Mouse (Mus musculus): ENCODE measurements around the gene Mtx2. TPM values are rescaled to one million over a fixed set of nuclear protein-coding genes. Genes with fewer than 3 reads are reported as not detected.

The Mtx2 gene
- 68.4 and 75.0 TPM in 2 replicates for total RNA-seq (2015)
- total RNA-seq (2017): 22.2 and 29.0 TPM in 2 replicates

GRCm38 (mm10) chr2:74825730-74826430, at the start of gene Mtx2:
Gene Mtx2, plus strand, starts transcription at chr2:74825803.
- ATAC-seq (replicated peaks; ENCODE audit: poor library complexity): peak; percentile 93

GRCm38 (mm10) chr2:74777536-74778275, 47.9 kb upstream of the Mtx2 start:
- ATAC-seq (replicated peaks; ENCODE audit: poor library complexity): no peak

DNA sequence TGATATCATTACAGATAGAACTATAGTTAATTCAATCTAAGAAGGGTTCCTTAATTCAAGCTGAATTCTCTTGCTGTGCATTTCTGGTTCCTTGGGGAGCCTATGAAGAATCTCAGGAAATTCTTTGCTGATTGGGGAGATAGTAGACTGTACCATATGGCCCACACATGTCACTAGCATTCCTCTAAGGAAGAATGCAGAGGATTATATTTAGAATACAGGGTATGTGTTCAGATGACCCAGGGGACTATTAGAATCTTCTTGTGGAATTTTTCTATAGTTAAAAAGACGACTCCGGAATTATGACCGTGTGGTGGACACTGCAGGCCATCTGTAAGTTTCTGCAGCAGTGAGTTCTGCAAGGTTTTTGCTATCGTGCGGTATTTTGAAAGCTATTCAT, 44.2 kb upstream of the Mtx2 start:
- ATAC-seq (replicated peaks; ENCODE audit: poor library complexity): no peak

GRCm38 (mm10) chr2:74795531-74795930, 30.1 kb upstream of the Mtx2 start:
- ATAC-seq (replicated peaks; ENCODE audit: poor library complexity): no peak

GRCm38 (mm10) chr2:74808431-74808830, 17.2 kb upstream of the Mtx2 start:
- ATAC-seq (replicated peaks; ENCODE audit: poor library complexity): no peak

GRCm38 (mm10) chr2:74822654-74823053, 2.9 kb upstream of the Mtx2 start:
- no peak for ATAC-seq (replicated peaks; ENCODE audit: poor library complexity)

- ATAC-seq (replicated peaks; ENCODE audit: poor library complexity): peak; percentile 30; the same call in 1 of the 2 replicates
Measured at GRCm38 (mm10) chr2:74825371-74825729, 253 bp upstream of the Mtx2 start.

DNA sequence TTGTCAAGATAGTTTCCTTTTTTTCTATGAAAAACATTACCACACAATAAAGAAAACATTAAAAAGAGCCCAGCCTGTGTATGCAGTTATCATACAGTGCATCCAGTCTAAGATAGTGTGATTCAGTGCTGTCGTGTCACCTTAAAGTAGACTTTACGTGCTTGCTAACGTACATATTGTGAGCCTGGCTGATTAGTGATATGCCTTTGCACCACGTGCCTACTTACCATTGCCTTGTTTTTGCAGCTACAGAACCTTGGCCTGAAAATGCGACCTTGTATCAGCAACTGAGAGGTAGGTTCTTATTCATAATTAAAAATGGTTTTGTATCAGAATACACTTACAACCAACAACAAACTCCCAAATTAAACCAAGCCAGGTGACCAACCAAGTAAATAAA, 21.4 kb downstream of the Mtx2 start:
- ATAC-seq (replicated peaks; ENCODE audit: poor library complexity): peak; percentile 64

GRCm38 (mm10) chr2:74847516-74847915, 21.9 kb downstream of the Mtx2 start:
- ATAC-seq (replicated peaks; ENCODE audit: poor library complexity): no peak

GRCm38 (mm10) chr2:74850036-74850435, 24.4 kb downstream of the Mtx2 start:
- no peak for ATAC-seq (replicated peaks; ENCODE audit: poor library complexity)

GRCm38 (mm10) chr2:74862070-74862476, 36.5 kb downstream of the Mtx2 start:
- ATAC-seq (replicated peaks; ENCODE audit: poor library complexity): peak; percentile 61

DNA sequence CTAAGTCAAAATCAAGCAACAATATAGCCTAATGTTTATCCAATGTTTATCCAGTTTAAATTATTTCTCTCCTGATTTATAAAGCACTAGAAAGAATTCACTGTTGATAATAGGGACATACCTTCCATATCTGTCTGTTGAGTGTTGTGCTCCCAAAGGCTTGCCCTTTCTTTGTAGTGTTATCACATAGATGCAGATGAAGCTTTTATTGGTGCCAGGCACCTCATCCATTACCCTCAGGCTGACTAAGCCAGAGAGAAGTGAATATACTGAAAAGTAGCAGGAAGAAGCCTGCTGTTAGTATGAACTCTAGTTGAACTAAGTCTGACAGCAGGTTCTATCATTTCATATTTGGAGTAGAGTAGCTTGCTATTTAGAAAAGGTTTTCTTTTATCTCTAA, 39.8 kb downstream of the Mtx2 start:
- peak; percentile 85 for ATAC-seq (replicated peaks; ENCODE audit: poor library complexity)

DNA sequence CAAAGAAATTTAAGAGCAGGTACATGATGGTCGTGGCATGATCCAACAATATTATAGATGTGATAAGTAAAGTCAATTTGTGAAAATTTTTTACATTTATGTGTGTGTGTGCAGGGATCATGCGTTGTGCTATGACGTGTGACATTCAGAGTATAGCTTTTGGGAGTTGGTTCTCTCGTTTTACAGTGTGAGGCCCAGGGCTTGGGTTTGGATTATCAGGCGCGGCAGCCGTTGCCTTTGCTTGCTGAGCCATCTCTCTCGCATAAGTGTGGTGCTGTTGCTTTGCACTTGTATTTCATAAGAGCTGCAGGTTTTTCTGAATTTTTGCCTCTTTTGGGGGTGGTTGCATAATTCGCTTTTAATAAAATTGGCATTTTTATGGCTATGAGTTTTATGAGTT, 48.4 kb downstream of the Mtx2 start:
- ATAC-seq (replicated peaks; ENCODE audit: poor library complexity): no peak

DNA sequence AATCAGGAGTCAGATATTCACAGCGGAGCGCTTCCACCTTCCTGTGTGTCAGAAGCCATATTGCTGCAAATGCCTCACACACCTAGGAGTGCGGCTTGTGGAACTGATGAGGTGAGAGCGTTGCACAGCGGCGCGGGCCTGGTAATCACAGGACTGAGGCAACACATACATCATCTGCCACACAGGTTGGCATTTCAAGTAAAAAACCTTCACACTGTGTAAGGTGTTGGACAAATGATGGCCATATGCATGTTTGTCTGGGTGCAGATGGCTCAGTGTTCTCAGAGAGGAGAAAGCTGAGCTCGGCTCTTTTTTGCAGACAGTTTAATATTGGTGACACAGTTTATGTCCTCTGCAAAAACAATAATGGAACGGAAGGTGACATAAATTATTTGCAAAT, 58.8 kb downstream of the Mtx2 start:
- ATAC-seq (replicated peaks; ENCODE audit: poor library complexity): no peak

- no peak for ATAC-seq (replicated peaks; ENCODE audit: poor library complexity)
Measured at GRCm38 (mm10) chr2:74891868-74892267, 66.3 kb downstream of the Mtx2 start.

GRCm38 (mm10) chr2:74892881-74893615, 67.4 kb downstream of the Mtx2 start:
- no peak for ATAC-seq (replicated peaks; ENCODE audit: poor library complexity)

GRCm38 (mm10) chr2:74894061-74894460, 68.5 kb downstream of the Mtx2 start:
- ATAC-seq (replicated peaks; ENCODE audit: poor library complexity): no peak

DNA sequence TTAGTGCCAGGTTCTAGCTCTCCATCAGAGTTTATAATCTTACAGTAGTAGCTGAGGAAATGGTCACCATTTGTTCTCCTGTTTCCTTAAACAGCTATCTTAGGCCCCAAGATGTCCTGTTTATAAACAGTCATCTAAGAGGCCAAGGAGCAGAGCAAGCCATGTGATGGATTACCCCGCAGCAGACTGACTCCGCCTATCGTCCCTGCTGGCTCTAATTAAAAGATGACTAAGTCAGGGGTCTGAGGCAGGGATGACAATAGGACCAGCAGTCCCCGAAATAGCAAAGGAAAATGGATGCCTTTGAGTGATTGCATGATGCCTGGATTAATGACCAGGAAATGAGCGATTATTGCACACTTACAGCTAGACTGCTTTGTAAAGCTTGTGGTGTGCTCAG, 74.4 kb downstream of the Mtx2 start:
- ATAC-seq (replicated peaks; ENCODE audit: poor library complexity): no peak

DNA sequence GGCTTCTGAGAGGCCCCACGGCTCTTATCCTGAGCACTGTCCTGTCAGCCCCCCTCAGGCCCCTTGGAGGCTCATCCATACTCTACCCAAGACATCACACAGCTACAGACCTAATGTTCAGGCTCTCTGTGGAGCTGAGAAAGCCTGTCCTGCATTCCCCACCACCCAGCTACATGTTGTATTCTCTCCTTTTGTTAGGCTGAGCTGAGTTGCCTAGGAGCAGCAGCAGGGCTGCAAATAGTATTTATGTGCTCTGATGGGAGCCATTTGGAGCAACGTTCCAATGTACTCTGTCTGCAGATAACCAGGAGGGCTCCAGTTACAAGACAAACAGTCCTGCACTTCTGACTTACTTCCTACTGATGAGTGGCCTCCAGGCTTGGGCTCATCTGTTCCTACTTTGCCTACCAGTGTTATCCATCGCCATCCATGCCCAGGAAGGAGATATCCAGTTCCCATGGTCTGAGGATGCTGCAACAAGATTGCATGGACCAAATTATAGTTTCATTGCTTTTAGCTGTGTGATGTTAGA, 76.2 kb downstream of the Mtx2 start:
- no peak for ATAC-seq (replicated peaks; ENCODE audit: poor library complexity)

DNA sequence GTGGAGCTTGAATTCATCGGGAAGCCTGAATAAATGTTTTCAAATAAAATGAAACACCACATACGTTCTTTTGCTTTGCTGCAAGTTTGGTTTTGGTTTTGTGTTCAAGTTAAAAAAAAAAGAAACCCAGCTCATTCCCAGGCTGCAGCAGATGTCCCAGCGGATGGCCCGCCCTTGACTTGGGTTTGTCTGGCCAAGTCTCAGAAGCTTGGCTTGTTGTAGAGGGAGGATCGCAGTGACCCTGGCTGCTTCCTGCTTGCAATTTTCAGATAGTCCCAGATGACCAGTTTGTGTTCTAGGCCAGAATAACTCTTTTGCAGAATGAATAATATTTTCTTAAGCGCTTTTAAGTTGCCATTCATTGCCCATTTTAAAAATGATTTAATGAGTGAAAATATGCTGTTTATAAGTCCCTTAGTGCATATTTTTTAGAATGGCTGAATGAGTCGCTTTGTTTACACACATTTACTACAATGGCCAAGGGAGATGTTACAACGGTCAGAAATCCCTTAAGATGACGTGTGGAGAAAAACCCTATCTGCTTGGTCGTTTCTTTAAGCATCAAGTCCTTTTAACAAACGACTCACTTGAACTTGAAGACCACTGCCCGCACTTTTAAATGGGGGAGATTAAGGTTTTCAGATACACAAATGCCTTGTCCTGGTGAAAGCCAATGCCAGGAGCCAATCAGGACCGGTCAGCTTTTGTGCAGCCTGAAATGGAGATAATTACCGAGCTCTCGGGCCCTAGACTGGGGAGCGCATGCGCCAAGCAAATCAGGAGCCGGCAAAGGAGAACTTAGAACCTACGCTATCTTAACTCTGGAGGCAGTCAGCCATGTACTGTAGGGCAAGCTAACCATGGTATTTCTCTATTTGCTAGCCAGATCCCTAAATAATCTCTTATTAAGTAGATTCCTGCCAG, 82.0 kb downstream of the Mtx2 start:
- no peak for ATAC-seq (replicated peaks; ENCODE audit: poor library complexity)

Data from megakaryocyte progenitor cell, adult 5-6 weeks (primary cell).